Mouse (Mus musculus) brain, embryonic 18.5 days (tissue): ENCODE data around the gene Rrp1.
"Not testable (repeated sequence)": the region's sequence is repeated elsewhere in the genome, so short reads cannot be mapped to it uniquely, and the experiment has no call there.

Experiments used
- DNase-seq: peaks from one replicate; pipeline ENCODE4 v3.0.0-alpha.2; 2012; ENCODE audit warnings: low read depth, low spot score

The Rrp1 gene

DNA sequence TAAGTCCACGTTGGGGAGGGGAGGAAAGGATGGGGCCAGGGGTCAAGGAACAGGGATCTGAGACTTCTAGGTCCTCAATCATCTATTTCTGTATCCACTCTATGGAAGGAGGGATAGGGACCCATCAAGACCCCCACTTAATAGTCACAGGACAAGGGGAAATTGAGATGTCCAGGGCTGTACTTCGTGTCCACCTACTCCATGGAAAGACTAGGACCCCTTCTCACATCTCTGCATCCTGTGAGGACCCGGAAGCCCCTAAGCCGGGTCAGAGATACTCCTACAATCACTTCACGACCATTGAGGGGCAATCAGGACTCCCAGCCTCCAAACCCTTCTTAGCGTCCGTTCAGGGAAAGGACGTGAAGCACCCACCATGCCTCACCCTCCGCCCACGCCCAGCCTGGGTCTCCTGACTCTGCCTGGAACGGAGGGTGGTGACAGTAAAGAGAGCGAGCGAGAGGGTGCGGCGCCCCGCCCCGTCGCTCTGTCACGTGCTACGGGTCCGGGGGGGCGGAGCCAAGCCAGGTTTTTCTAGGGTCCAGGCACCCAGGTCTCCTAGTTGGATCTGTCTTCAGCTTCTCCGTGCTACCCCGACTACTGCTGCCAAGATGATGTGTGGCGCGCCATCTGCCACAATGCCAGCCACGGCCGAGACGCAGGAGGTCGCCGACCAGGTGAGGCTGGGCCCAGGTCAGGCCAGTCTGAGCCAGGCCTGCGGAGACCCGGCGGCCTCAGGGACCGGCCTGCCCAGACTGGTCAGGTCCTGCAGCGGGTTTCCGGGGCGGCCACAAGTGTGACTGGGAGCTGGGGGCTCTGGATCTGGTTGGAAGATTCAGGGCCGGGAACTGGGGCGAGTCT lies 12.6 kb upstream of the Rrp1 start, which contains the start of gene Cstb:
TSS of gene Cstb (plus strand) at position 489 of the 861 bp plus-strand sequence.
- peak; percentile 52 for DNase-seq

DNA sequence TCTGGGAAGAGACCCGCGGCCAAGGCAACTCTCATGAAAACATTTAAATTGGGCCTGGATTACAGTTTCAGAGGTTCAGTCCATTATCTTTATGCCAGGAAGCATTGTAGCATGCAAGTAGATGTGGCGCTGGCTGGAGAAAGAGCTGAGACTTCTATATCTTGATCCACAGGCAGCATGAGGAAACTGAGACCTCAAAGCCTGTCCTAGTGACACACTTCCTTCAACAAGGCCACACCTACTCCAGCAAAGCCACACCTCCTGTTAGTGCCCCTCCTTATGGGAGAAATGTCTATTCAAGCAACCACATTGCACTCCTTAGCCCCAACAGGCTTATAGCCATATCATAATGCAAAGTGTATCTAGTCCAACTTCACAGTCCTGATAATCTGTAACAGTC lies 9.8 kb upstream of the Rrp1 start:
- no peak for DNase-seq

DNA sequence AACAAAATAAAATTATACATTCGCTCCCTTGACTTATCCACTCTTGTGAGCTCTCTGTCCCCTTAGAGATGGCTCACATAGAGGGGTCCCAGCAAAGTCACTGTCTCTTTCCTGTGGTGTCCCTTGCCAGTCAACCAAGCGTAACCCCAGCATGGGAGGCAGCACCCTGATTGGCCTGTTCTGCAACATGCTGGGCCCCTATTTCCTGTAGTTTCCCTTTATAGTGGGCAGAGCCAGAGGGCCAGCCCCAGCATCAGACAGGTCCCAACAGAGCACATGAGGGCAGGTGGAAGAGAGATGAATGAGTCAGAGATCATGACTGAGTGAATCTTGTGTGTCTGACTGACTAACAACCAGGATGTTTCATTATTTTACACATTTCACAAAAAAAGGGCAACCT lies 8.1 kb upstream of the Rrp1 start:
- no peak for DNase-seq

GRCm38 (mm10) chr10:78418791-78419190 lies 5.9 kb upstream of the Rrp1 start:
- no peak for DNase-seq

DNA sequence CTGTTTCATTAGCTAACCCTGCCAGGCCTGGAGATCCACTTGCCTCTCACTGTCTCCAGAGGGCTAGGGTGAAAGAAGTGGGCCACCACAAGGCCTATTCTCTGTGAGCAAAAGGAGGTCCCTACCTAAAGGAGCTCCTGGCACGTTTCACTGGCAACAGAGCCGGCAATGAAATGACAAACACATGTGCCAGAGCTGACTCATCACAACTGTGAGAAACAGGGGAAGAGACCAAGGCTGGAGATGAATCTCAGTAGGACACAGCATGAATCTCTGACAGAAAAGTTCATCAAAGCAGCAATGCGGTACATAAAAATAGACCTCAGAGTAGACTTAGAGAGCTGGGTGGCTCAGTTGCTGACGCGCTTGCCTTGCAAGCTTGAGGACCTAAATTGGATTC lies 5.0 kb upstream of the Rrp1 start:
- no peak for DNase-seq

GRCm38 (mm10) chr10:78414936-78415335 lies 2.1 kb upstream of the Rrp1 start:
- not testable (repeated sequence) for DNase-seq

GRCm38 (mm10) chr10:78413152-78413520 lies 293 bp upstream of the Rrp1 start:
- DNase-seq = no peak

GRCm38 (mm10) chr10:78411851-78412250 lies 992 bp downstream of the Rrp1 start:
- DNase-seq = no peak

GRCm38 (mm10) chr10:78409035-78409788 lies 3.6 kb downstream of the Rrp1 start:
- DNase-seq = no peak

DNA sequence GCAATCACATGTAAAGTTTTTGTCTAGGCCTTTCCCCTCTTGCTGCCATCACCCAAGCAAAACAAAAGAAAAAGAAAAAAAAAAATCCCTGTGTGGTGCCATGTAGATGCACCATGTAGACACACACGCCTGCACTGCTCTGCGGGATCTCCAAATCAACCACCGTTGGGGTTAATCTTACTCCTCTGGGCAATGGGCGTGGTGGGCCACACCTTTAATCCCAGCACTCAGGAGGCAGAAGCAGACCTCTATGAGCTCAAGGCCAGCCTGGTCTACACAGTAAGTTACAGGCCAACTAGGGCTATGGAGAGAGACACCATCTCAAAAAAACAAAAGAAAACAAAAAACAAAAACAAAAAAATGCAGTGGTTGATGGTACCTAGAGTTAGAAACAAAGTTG lies 5.7 kb downstream of the Rrp1 start:
- DNase-seq = no peak

GRCm38 (mm10) chr10:78406152-78406551 lies 6.7 kb downstream of the Rrp1 start:
- no peak for DNase-seq

DNA sequence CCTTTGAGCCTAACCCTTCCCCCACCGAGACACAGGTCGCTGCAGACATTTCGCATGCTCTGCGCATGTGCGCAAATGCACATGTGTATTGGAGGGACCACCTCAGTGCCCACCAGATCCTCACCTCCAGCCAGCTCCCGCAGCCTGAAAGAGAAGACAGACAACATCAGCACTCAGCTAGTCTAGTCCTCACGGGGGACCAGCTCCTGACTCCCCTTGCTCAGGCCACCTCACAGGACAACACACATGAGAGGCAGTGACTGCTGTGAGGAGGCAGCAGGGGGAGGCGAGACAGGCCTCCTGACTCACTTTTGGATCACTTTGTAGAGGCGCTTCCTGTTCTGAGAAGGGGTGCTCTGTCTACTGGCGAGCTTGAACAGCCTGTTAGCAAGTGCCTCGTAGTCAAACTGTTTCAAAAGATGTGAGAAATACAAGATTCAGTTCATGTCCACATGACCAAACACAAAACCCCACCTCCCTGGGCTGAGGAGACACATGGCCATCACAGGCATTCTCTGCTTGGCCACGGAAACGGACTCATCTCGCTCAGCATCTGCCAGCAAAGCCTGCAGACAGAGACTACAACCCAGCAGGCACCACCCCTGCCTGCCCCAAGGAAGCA lies 10.4 kb downstream of the Rrp1 start:
- DNase-seq = no peak

- DNase-seq = no peak
Measured at GRCm38 (mm10) chr10:78401127-78401526, 11.7 kb downstream of the Rrp1 start.

- no peak for DNase-seq
Measured at GRCm38 (mm10) chr10:78399090-78399657, 13.7 kb downstream of the Rrp1 start.

DNA sequence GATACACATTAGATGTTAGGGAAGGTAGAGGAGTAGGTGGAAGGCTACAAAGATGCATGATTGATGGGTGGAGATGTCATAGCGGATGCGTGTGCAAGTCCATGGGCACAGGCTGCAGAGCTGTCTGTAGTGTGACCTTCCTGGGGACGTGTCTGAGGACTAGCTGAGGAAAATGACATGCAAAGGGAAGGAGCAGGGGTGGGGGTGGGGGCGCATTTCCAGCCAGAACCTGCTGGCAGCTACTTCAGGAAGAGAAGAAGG lies 16.3 kb downstream of the Rrp1 start:
- no peak for DNase-seq

- peak; percentile 92 for DNase-seq
Measured at GRCm38 (mm10) chr10:78395819-78396624, 16.8 kb downstream of the Rrp1 start.

GRCm38 (mm10) chr10:78395377-78395776 lies 17.5 kb downstream of the Rrp1 start:
- DNase-seq = no peak

DNA sequence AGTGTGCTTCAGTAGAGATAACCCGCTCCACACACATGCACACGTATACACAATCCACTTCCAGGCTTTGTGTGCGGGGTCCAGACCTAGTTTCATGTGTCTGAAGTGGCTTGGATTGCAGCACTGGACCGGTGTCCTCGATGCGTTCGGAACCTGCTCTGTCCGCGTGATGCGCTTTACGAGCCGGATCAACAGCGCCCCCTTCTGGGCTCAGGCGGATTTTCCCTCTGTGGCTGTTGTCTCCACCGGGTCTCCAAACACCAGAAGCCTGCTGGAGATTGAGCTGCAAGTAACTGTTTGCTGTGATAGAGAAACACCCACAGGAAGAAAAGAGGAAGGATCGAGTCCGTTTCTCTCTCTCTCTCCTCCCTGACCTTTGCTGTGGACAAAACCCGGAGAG lies 20.8 kb downstream of the Rrp1 start:
- DNase-seq = no peak

GRCm38 (mm10) chr10:78390982-78391470 lies 21.8 kb downstream of the Rrp1 start:
- DNase-seq = no peak

DNA sequence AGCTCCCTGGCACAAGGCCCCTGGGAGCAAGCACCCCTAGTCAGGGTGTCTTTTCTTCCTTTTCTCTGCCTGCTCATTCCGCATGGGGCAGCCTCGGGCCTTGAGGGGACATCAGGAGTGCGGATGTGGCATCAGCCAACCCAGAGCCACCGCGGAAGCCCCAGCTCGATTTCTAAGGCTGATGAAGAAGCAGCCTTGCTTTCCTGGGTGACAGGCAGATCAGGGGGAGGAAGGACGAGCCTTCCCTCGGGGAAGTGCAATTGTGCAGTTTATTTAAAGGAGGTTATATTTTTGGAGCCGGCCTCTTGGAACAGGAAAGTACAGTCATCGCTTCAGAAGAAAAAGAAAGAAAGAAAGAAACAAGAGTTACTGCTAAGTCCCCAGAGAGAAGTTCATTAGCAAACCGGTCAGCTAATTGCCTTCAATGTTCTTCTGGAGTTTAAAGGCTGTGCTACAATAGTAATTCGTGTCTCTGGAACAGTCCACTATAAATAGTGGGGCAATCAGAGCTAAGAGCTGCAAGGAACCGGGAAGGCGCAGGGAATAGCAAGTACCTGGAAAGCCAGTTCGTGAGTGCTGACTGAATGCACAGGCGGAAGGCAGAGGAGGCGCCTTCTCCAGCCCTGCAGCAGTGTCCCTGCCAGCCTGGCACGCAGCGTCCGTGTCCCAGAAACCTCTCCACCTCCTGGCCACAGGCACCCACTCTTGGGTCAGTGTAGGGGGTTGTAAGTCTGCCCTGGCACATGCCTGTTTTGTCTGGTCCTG lies 24.4 kb downstream of the Rrp1 start:
- no peak for DNase-seq

- DNase-seq = no peak
Measured at GRCm38 (mm10) chr10:78385520-78385919, 27.3 kb downstream of the Rrp1 start.
